Mouse (Mus musculus) hindbrain, embryonic 11.5 days (tissue): Measurements from ENCODE around the gene Arsg. TPM values are rescaled to one million over a fixed set of nuclear protein-coding genes. Genes with fewer than 3 reads are reported as not detected.

Experiments used
- ATAC-seq: fragments of 200-750 bp; cut with Nextera tagmentation; 2 replicates; pipeline ENCODE4 v1.8.0; 2017; ENCODE audit warnings: mild to moderate bottlenecking, moderate TSS enrichment, moderate library complexity; ENCODE audit not compliant: low FRiP score
- DNase-seq: peaks from one replicate; pipeline ENCODE4 v3.0.0-alpha.2; 2015; ENCODE audit warnings: low spot score
- H3K27ac ChIP-seq: fragments of 300-500 bp; sonication (generic); 2 replicates; pipeline ENCODE4 v1.5.1; 2014; ENCODE audit warnings: mild to moderate bottlenecking, low read depth, low read length
- H3K27me3 ChIP-seq: fragments of 300-500 bp; sonication (generic); 2 replicates; pipeline ENCODE4 v1.6.1; 2014; ENCODE audit warnings: mild to moderate bottlenecking, low read length, moderate library complexity, mixed read lengths; ENCODE audit not compliant: control insufficient read depth, insufficient read depth
- H3K36me3 ChIP-seq: fragments of 300-500 bp; sonication (generic); 2 replicates; pipeline ENCODE4 v1.6.1; 2014; ENCODE audit warnings: mild to moderate bottlenecking, low read length, moderate library complexity, mixed read lengths; ENCODE audit not compliant: control insufficient read depth, insufficient read depth
- H3K4me1 ChIP-seq: fragments of 300-500 bp; sonication (generic); replicated peaks from 2 replicates; pipeline ENCODE4 v1.6.1; 2014; ENCODE audit warnings: low read length, mixed read lengths; ENCODE audit not compliant: control insufficient read depth, insufficient read depth
- H3K4me2 ChIP-seq: fragments of 300-500 bp; sonication (generic); replicated peaks from 2 replicates; pipeline ENCODE4 v1.6.1; 2014; ENCODE audit warnings: mild to moderate bottlenecking, low read depth, low read length
- H3K4me3 ChIP-seq: fragments of 300-500 bp; sonication (generic); 2 replicates; pipeline ENCODE4 v1.5.1; 2014; ENCODE audit warnings: low read depth, low read length
- H3K9ac ChIP-seq: fragments of 300-500 bp; sonication (generic); 2 replicates; pipeline ENCODE4 v1.6.1; 2014; ENCODE audit warnings: low read depth, low read length
- H3K9me3 ChIP-seq: fragments of 300-500 bp; sonication (generic); 2 replicates; pipeline ENCODE4 v1.6.1; 2016; ENCODE audit warnings: low read length; ENCODE audit not compliant: control insufficient read depth
- WGBS: fragments of 180-500 bp; shearing (Covaris S2); extraction: QIAGEN DNeasy Blood & Tissue Kit; methylation state at CpG from one replicate; pipeline ENCODE4 v1.1.7; 2014; 5-methylcytosine and 5-hydroxymethylcytosine counted together
- polyA plus RNA-seq: library from polyadenylated mRNA; unstranded; fragments of >200 nt; fragmentation: Nextera tagmentation; extraction: Ambion mirVana; gene quantifications from 2 replicates; pipeline ENCODE4 v1.2.1, GENCODE M21; 2014

The Arsg gene
- polyA plus RNA-seq, 1 experiment from 2014 or later, result 4.2 TPM

GRCm38 (mm10) chr11:109512995-109513675, 40.0 kb downstream of the Arsg start:
- WGBS, result 87% methylated on average over 16 of the region's 16 CpGs
- H3K36me3 ChIP-seq, result no peaks in the 10 kb centered on the region
- H3K9me3 ChIP-seq, result no peaks in the 10 kb centered on the region
- no peak overlapping the region for H3K27ac ChIP-seq
- H3K4me1 ChIP-seq, result no peaks in the 10 kb centered on the region
- no peaks in the 10 kb centered on the region for H3K27me3 ChIP-seq
- H3K4me2 ChIP-seq, result no peak overlapping the region
- no peak overlapping the region for H3K4me3 ChIP-seq
- no peak overlapping the region for H3K9ac ChIP-seq
- DNase-seq (no peak), ATAC-seq (no peak)

- DNase-seq, result no peak
- WGBS, result 77% methylated on average over 3 of the region's 3 CpGs
- Histone ChIP-seq H3K4me3 (no peak overlapping the region), H3K9ac (no peak overlapping the region), H3K4me1 (no peaks in the 10 kb centered on the region), H3K9me3 (no peaks in the 10 kb centered on the region), H3K4me2 (no peak overlapping the region), H3K27ac (no peak overlapping the region), H3K36me3 (no peaks in the 10 kb centered on the region), H3K27me3 (no peaks in the 10 kb centered on the region)
- ATAC-seq, result no peak
These were observed 41.0 kb downstream of the Arsg start for GRCm38 (mm10) chr11:109514064-109514612.

GRCm38 (mm10) chr11:109517330-109517729, 44.2 kb downstream of the Arsg start:
- Histone ChIP-seq H3K27me3 (no peaks in the 10 kb centered on the region), H3K4me3 (no peak overlapping the region), H3K4me2 (no peak overlapping the region), H3K9ac (no peak overlapping the region), H3K36me3 (no peaks in the 10 kb centered on the region), H3K27ac (no peak overlapping the region), H3K9me3 (no peaks in the 10 kb centered on the region), H3K4me1 (no peaks in the 10 kb centered on the region)
- 86% methylated on average over 11 of the region's 11 CpGs for WGBS
- DNase-seq (no peak), ATAC-seq (no peak)

- ATAC-seq, result no peak
- no peaks in the 10 kb centered on the region for H3K36me3 ChIP-seq
- WGBS, result 91% methylated on average over 3 of the region's 3 CpGs
These were observed 44.6 kb downstream of the Arsg start for GRCm38 (mm10) chr11:109517816-109518215.

GRCm38 (mm10) chr11:109520958-109521357, 47.8 kb downstream of the Arsg start:
- ATAC-seq, result no peak
- Histone ChIP-seq H3K36me3 (no peaks in the 10 kb centered on the region), H3K27me3 (no peaks in the 10 kb centered on the region), H3K4me2 (no peak overlapping the region), H3K9me3 (no peaks in the 10 kb centered on the region), H3K4me3 (no peak overlapping the region), H3K4me1 (no peaks in the 10 kb centered on the region), H3K9ac (no peak overlapping the region), H3K27ac (no peak overlapping the region)
- 47% methylated on average over 7 of the region's 7 CpGs for WGBS
- no peak for DNase-seq

More at GRCm38 (mm10) chr11:109517816-109518215, 44.6 kb downstream of the Arsg start:
- H3K4me3 ChIP-seq, result no peak overlapping the region
- no peak for DNase-seq
- H3K9ac ChIP-seq, result no peak overlapping the region
- H3K27me3 ChIP-seq, result no peaks in the 10 kb centered on the region
- H3K4me1 ChIP-seq, result no peaks in the 10 kb centered on the region
- no peak overlapping the region for H3K4me2 ChIP-seq
- no peak overlapping the region for H3K27ac ChIP-seq
- no peaks in the 10 kb centered on the region for H3K9me3 ChIP-seq

GRCm38 (mm10) chr11:109524869-109525268, 51.7 kb downstream of the Arsg start:
- DNase-seq, result no peak
- H3K9me3 ChIP-seq, result no peaks in the 10 kb centered on the region
- H3K27ac ChIP-seq, result no peak overlapping the region
- WGBS, result 89% methylated on average over 5 of the region's 5 CpGs
- H3K36me3 ChIP-seq, result no peaks in the 10 kb centered on the region
- no peak overlapping the region for H3K4me2 ChIP-seq
- H3K9ac ChIP-seq, result no peak overlapping the region
- no peak for ATAC-seq
- H3K4me3 ChIP-seq, result no peak overlapping the region
- no peaks in the 10 kb centered on the region for H3K4me1 ChIP-seq
- no peaks in the 10 kb centered on the region for H3K27me3 ChIP-seq

GRCm38 (mm10) chr11:109525571-109525970, 52.4 kb downstream of the Arsg start:
- Histone ChIP-seq H3K36me3 (no peaks in the 10 kb centered on the region), H3K4me2 (no peak overlapping the region), H3K9ac (no peak overlapping the region), H3K9me3 (no peaks in the 10 kb centered on the region), H3K4me3 (no peak overlapping the region), H3K27ac (no peak overlapping the region), H3K4me1 (no peaks in the 10 kb centered on the region), H3K27me3 (no peaks in the 10 kb centered on the region)
- ATAC-seq, result no peak
- no peak for DNase-seq
- WGBS, result 94% methylated on average over 4 of the region's 4 CpGs

- Histone ChIP-seq H3K4me2 (no peak overlapping the region), H3K9ac (no peak overlapping the region), H3K9me3 (no peaks in the 10 kb centered on the region), H3K4me3 (no peak overlapping the region), H3K4me1 (no peaks in the 10 kb centered on the region), H3K36me3 (no peaks in the 10 kb centered on the region), H3K27me3 (no peaks in the 10 kb centered on the region), H3K27ac (no peak overlapping the region)
- ATAC-seq (no peak), DNase-seq (no peak)
- 85% methylated on average over 4 of the region's 4 CpGs for WGBS
These were observed 56.9 kb downstream of the Arsg start for GRCm38 (mm10) chr11:109530030-109530429.

- no peaks in the 10 kb centered on the region for H3K27me3 ChIP-seq
- H3K4me3 ChIP-seq, result no peak overlapping the region
- no peak overlapping the region for H3K9ac ChIP-seq
- no peak overlapping the region for H3K4me2 ChIP-seq
- DNase-seq, result no peak
- H3K9me3 ChIP-seq, result no peaks in the 10 kb centered on the region
- no peaks in the 10 kb centered on the region for H3K36me3 ChIP-seq
- H3K4me1 ChIP-seq, result no peaks in the 10 kb centered on the region
- no peak overlapping the region for H3K27ac ChIP-seq
- WGBS, result 87% methylated on average over 6 of the region's 6 CpGs
- ATAC-seq, result no peak
These were observed 62.8 kb downstream of the Arsg start for GRCm38 (mm10) chr11:109535966-109536365.
